Mouse (Mus musculus): ENCODE results near the gene Trim47. TPM values are rescaled to one million over a fixed set of nuclear protein-coding genes. Genes with fewer than 3 reads are reported as not detected.

The Trim47 gene
- polyA plus RNA-seq, 1 experiment = not detected

DNA sequence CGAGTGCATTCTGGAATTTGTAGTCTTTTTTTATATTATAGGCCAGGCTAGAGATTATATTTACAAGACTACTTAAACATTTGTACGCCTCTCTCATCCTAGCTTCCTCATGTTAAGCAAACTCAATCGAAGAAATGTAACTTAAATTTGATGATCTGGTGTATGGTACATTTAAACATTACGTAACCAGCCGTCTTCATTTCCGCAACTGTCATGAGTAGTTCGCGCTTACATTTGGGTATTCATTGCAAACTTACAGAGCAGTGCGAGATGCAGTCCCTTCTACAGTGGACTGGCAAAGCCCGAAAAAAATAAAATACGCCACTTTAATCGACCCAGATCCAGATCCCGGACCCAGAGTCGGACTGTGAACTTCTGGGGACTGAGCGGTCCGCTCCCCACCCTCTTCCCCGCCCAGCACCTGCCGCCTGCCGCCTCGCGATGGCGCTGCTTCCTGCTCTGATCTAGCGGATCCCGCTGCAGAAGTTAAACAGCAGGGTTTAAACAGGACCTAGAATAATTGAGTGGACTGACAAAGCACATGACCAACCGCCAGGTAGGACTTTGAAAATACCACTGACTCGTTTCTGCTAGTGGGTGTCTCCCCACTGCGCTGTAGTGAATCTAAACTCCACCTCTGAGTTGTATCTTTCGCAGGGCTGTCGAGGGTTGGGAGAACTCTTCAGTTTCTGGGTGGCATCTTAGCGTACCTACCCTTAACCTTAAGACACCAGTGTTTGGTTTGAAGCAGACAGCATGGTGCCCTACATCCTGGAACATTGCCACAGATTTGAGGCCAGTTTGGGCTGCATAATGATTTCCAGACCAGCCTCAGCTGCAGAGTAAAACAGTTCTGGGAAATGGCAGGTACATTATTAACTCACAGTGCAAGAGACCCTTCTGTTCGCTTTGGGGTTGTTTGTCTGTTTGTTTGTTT is 39.5 kb downstream of the Trim47 start:
- WGBS = 1% methylated on average over 31 of the region's 31 CpGs
- peak; percentile 89 for TF ChIP-seq CTCF (IDR thresholded peaks at IDR 0.05; ENCODE audit: insufficient read depth, low read depth, low read length)
- TF ChIP-seq POLR2A (IDR thresholded peaks at IDR 0.05; ENCODE audit: insufficient read depth, low read depth, low read length) = no peak
- Histone ChIP-seq H3K27ac (ENCODE audit: insufficient read depth, low read depth, low read length) (peak overlapping the region; percentile 87), H3K4me3 (ENCODE audit: insufficient read depth, low read depth, low read length) (peak overlapping the region; percentile 83), H3K4me1 (ENCODE audit: control insufficient read depth, insufficient read depth, low read length) (peaks cover 5% of the 10 kb centered on the region)

DNA sequence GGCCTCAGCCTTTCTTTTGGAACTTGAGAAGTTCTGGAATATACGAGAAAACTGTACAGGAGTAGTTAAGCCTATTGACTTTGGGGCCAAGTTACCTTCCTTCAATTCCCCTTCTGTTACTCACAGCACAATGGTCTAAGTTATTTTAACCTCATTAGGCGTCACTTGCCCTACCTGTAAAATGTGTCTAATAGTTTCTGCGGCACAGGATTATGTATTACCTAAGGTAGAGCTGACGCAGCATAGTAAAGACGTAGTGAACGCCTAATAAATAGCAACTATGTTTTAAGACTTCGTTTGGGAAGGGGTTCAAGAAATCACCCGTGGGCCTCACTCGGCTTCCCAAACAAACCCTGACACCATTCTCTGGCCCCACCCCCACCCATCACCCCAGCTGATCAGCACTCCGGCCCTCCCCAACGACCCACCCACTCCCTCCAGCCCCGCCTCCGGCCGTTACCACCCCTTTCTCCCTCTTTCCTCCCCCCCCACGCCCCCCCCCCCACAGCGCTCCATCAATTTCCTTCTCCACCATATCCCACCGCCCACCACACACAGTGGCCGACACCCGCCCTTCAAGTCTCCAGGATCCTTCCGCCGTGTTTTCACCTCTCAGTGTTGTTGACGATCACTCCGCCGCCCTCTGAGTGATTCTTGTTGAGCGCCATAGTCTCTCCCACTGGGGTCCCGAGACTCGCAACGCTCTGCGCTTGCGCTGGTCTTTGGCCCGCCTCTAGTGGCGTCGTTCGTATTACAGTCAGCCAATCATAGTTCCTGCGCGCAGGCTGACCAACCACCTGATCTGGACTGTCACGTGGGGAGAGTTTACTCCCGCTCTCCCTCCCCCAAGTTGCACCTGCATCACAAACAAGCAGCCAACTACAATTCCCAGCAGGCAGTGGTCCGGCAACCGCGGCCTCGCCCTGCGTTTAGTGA is 40.5 kb downstream of the Trim47 start, which contains the start of gene Wbp2:
Gene Wbp2 (minus strand): TSS at position 738 of the 936 bp plus-strand sequence.
- TF ChIP-seq POLR2A (IDR thresholded peaks at IDR 0.05; ENCODE audit: insufficient read depth, low read depth, low read length) = peak; percentile 78
- no peak for TF ChIP-seq CTCF (IDR thresholded peaks at IDR 0.05; ENCODE audit: insufficient read depth, low read depth, low read length)
- WGBS = 2% methylated on average over 41 of the region's 43 CpGs
- Histone ChIP-seq H3K4me1 (ENCODE audit: control insufficient read depth, insufficient read depth, low read length) (peaks cover 8% of the 10 kb centered on the region), H3K4me3 (ENCODE audit: insufficient read depth, low read depth, low read length) (peak within 1 kb of the TSS; percentile 83), H3K27ac (ENCODE audit: insufficient read depth, low read depth, low read length) (peak within 1 kb of the TSS; percentile 87)

DNA sequence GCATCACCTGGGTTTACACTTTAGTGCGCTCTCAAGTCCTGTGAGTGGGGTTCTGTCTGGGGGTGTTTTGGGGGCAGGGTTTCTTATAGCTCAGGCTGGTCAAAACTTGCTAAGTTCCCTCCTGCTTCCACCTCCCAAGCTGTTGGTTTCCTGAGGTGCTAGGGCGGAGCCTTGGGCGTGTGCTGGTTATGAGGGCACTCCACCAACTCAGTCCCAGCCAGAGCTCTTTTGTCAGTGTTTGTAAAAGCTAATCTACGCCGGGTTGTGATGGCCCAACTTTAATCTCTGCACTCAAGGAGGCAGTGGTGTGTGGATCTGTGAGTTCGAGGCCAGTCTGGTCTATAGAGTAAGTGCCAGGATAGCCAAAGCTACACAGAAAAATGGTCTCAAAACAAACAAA is 42.8 kb downstream of the Trim47 start:
- WGBS = 90% methylated on average over 6 of the region's 6 CpGs
- H3K4me1 ChIP-seq (ENCODE audit: control insufficient read depth, insufficient read depth, low read length) = peaks cover 26% of the 10 kb centered on the region
- TF ChIP-seq POLR2A (IDR thresholded peaks at IDR 0.05; ENCODE audit: insufficient read depth, low read depth, low read length) (no peak), CTCF (IDR thresholded peaks at IDR 0.05; ENCODE audit: insufficient read depth, low read depth, low read length) (no peak)
- H3K4me3 ChIP-seq (ENCODE audit: insufficient read depth, low read depth, low read length) = no peak overlapping the region
- no peak overlapping the region for H3K27ac ChIP-seq (ENCODE audit: insufficient read depth, low read depth, low read length)

DNA sequence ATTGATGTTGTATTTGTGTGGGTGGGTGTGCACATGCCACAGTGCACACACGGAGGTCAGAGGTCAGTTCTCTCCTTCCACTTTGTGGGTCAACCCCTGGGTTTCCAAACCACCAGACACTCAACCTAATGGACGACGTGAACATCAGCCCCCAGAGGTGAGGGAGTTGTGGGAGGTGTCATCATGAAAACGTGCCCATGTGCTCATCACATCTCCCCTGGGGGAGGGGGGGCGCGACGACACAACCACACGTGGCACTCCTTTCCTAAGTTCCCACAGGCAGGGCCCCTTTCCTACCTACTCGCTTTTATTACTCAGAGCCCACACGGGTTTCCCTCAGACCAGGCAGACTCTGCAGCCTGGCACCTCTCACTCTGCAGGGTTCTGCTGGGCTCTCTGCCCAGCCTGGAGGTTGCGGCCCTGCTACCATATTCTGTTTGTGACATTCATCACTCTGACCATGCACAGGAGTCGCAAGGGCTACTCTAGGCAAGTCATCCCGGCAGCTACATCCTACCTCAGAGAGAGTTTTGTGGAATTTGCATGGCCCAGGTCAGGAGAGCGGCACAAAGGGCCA is 43.8 kb downstream of the Trim47 start:
- no peak overlapping the region for H3K27ac ChIP-seq (ENCODE audit: insufficient read depth, low read depth, low read length)
- TF ChIP-seq POLR2A (IDR thresholded peaks at IDR 0.05; ENCODE audit: insufficient read depth, low read depth, low read length) = no peak
- TF ChIP-seq CTCF (IDR thresholded peaks at IDR 0.05; ENCODE audit: insufficient read depth, low read depth, low read length) = no peak
- peaks cover 34% of the 10 kb centered on the region for H3K4me1 ChIP-seq (ENCODE audit: control insufficient read depth, insufficient read depth, low read length)
- H3K4me3 ChIP-seq (ENCODE audit: insufficient read depth, low read depth, low read length) = no peak overlapping the region
- WGBS = 84% methylated on average over 14 of the region's 14 CpGs

DNA sequence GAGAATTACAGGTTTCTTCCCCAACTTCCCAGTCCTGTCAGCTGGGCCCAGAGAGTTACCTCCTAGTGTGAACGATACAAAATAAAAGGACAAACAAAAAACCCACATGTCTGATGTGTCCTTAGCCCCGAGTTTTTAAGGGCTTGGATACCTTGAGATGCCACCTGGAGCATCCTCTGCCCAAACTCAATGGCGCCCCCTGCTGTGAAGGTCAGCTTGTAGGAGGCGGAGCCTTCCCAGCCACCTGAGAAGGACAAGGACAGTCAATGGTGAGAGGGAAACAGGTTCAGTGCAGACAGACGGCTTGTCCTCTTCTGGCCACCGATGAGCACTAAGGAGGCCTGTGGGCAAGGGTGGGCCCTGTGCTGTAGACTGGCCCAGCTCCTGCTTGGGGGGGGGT is 45.9 kb downstream of the Trim47 start:
- 57% methylated on average over 6 of the region's 6 CpGs for WGBS
- TF ChIP-seq CTCF (IDR thresholded peaks at IDR 0.05; ENCODE audit: insufficient read depth, low read depth, low read length) (no peak), POLR2A (IDR thresholded peaks at IDR 0.05; ENCODE audit: insufficient read depth, low read depth, low read length) (no peak)
- peaks cover 55% of the 10 kb centered on the region for H3K4me1 ChIP-seq (ENCODE audit: control insufficient read depth, insufficient read depth, low read length)
- no peak overlapping the region for H3K4me3 ChIP-seq (ENCODE audit: insufficient read depth, low read depth, low read length)
- peak overlapping the region; percentile 50; the same call in 1 of the 2 replicates for H3K27ac ChIP-seq (ENCODE audit: insufficient read depth, low read depth, low read length)

DNA sequence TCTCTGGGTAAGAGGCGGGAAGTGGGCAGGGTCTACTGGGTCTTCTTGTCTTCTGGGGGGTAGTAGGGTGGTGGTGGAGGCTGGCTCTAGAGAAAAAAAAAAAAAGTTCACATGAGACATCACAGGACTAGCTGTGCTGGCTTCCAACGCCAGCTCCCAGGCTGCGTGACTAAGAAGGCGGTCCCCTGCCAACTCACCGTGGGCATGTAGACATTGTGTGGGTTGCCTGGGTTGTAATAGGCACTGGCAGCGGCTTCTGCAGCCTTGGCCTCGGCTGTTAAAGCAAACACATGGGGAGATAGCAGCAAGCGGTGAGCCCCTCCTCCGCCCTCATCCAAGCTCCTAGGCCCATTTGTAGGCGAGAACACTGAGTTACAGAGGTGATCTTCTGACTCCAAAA is 47.5 kb downstream of the Trim47 start:
- peaks cover 56% of the 10 kb centered on the region for H3K4me1 ChIP-seq (ENCODE audit: control insufficient read depth, insufficient read depth, low read length)
- H3K4me3 ChIP-seq (ENCODE audit: insufficient read depth, low read depth, low read length) = no peak overlapping the region
- TF ChIP-seq POLR2A (IDR thresholded peaks at IDR 0.05; ENCODE audit: insufficient read depth, low read depth, low read length) (no peak), CTCF (IDR thresholded peaks at IDR 0.05; ENCODE audit: insufficient read depth, low read depth, low read length) (no peak)
- peak overlapping the region; percentile 72 for H3K27ac ChIP-seq (ENCODE audit: insufficient read depth, low read depth, low read length)
- 32% methylated on average over 10 of the region's 10 CpGs for WGBS

DNA sequence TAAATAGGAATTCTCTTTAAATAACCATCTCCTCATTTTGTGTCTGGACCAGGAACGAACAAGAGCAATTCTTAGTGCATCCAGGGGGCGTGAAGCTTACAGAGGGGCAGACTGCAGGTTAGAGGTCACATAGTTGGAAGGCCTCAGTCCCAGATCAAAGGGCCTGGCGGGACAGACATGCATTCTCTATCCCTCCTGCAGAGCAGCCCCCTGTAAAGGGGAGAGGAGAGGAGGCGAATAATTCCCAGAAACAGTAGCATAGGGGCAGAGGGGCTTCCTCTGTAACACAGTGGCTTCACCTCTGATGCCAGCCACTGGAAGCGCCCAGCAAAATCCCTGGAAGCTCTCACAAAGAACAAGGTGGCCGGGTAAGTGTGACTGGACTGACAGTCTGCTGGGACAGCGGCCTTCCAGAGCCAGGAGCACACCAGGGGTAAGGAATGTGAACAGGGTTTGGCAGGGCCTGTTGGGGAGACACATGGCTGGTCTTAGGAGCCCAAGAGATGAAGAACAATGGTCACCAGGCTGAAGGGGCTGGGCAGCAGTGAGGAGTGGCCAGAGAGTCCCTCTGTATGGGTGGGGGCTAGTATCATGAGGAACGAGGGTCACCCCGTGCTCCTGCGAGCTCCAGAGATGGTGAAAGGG is 48.2 kb downstream of the Trim47 start:
- H3K27ac ChIP-seq (ENCODE audit: insufficient read depth, low read depth, low read length) = peak overlapping the region; percentile 47
- WGBS = 54% methylated on average over 10 of the region's 10 CpGs
- H3K4me1 ChIP-seq (ENCODE audit: control insufficient read depth, insufficient read depth, low read length) = peaks cover 56% of the 10 kb centered on the region
- TF ChIP-seq CTCF (IDR thresholded peaks at IDR 0.05; ENCODE audit: insufficient read depth, low read depth, low read length) = no peak
- no peak for TF ChIP-seq POLR2A (IDR thresholded peaks at IDR 0.05; ENCODE audit: insufficient read depth, low read depth, low read length)
- H3K4me3 ChIP-seq (ENCODE audit: insufficient read depth, low read depth, low read length) = no peak overlapping the region

DNA sequence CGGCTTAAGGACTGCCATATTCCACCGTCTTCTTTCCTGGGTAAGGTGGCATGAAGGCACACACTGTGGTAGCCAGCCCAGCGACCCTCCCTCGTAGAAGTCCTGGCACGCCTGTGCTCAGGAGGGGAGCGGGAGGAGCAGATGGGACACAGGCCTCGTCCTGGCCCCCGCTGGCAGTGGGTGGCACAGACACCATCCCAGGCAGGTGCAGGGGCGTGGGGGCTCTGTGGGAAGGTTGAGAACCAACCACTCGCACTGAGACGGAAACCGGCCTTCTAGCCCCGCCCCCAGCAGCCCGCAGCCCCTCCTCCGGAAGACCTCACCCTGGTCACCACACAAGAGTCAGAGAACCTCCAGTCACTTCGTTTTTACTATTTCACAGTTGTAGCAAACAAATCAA is 48.8 kb downstream of the Trim47 start:
- H3K27ac ChIP-seq (ENCODE audit: insufficient read depth, low read depth, low read length) = peak overlapping the region; percentile 68

More for the DNA sequence above, 48.8 kb downstream of the Trim47 start:
- Histone ChIP-seq H3K4me3 (ENCODE audit: insufficient read depth, low read depth, low read length) (peak overlapping the region; percentile 6; the same call in 1 of the 2 replicates), H3K4me1 (ENCODE audit: control insufficient read depth, insufficient read depth, low read length) (peaks cover 56% of the 10 kb centered on the region)
- 10% methylated on average over 16 of the region's 16 CpGs for WGBS
- no peak for TF ChIP-seq CTCF (IDR thresholded peaks at IDR 0.05; ENCODE audit: insufficient read depth, low read depth, low read length)
- TF ChIP-seq POLR2A (IDR thresholded peaks at IDR 0.05; ENCODE audit: insufficient read depth, low read depth, low read length) = no peak

Measured in olfactory bulb, adult 2 months (tissue).